Mouse (Mus musculus) activated CD4-positive, CD25-positive, alpha-beta regulatory T cell, adult 9 weeks (primary cell): ENCODE data around the gene Ankrd40. TPM values are rescaled to one million over a fixed set of nuclear protein-coding genes. Genes with fewer than 3 reads are reported as not detected.

Experiments
- polyA plus RNA-seq: library from polyadenylated mRNA; unstranded; fragments of 100-300 nt; shearing (Covaris generic); gene quantifications from one replicate; pipeline ENCODE4 v1.2.1, GENCODE M21; 2017

Ankrd40 gene
- polyA plus RNA-seq: 8.3 TPM

GRCm38 (mm10) chr11:94327693-94328643 lies at the start of gene Ankrd40:
TSS of gene Ankrd40 (plus strand) at chr11:94328001.

DNA sequence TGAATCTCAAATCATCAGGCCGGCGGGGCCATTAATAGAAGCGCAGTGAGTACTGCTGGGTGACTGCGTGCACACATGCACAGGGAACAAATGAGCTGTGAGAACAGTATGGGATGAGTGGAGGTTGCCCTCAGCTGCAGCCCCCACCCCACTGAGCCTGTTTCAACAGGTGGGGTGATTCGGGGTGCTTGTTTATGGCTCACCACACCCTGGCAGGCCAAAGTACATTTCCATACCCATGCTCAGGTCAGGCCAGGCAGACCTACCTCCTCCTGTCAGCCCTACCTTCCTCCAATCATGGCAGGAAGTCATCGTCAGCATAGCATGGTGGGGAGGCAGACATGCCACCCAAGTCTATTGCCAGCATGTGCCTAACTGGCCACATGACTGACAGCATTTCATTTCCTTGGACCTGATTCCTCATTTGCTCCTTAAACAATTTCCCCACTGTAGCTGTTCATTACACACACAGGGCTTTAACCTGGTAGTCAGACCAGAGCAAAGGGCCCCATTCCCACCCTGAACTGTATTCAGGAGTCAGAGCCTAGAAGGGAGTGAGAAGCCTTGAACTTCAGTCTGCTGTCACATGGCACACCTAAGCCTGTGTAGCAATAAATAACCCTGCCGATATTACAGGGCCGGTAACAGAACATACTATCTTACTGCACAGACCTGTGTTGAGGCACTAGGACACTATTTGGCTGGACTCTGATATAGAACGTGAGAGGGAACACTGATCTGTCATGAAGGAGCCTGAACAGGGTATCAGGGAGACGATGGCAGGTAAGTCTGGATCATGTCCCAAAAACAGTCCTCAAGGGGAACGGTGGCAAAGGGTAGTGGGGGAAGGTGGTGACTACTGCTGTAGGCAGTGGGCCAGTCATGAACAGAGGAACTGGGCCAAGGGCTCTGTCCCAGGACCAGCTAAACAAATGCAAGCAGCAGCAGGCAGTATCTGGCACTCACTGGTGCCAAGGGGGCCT lies 46.3 kb upstream of the Ankrd40 start, which contains the start of gene Gm21885:
Gm21885 (plus strand) TSS at position 675 of the 983 bp plus-strand sequence.

DNA sequence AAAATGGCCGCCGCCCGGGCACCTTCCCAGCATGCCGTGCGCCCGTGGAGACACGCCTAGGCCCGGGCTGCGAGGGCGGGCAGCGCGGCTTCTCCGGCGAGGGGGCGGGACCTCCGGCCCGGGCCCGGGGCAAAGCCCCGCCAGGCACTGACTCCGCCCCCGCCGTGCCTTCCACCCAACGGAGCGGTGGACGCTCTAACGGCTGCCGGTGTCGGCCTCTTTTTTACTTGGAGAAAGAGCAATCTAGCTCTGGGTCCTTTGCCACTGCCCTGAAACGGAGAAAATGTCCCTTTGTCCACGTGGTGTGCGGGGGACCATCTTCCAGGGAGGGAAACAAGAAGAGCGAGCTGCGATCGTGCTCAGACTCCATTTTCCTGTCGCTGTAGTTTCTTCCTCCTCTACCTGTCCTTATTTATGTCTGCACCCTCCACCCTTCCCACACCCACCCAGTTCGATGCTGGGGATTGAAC lies 5.8 kb upstream of the Ankrd40 start, which contains the start of gene Luc7l3:
Luc7l3 (minus strand) TSS at position 58 of the 470 bp plus-strand sequence.

Other genes with a start within 250 kb of the Ankrd40 start
- 5.0 TPM for gene Tob1, start 116.5 kb upstream of the Ankrd40 start, polyA plus RNA-seq
- 0.38 TPM for gene Wfikkn2, start 82.0 kb upstream of the Ankrd40 start, polyA plus RNA-seq
- gene Gm21885, start 46.1 kb upstream of the Ankrd40 start, polyA plus RNA-seq: 0.37 TPM
- 112 TPM for gene Luc7l3, start 6.0 kb upstream of the Ankrd40 start, polyA plus RNA-seq
- gene Abcc3, start 65.0 kb downstream of the Ankrd40 start, polyA plus RNA-seq: 5.6 TPM
- gene Cacna1g, start 146.2 kb downstream of the Ankrd40 start, polyA plus RNA-seq: 0.10 TPM
- not detected for gene Spata20, start 158.2 kb downstream of the Ankrd40 start, polyA plus RNA-seq
- gene Epn3, start 172.0 kb downstream of the Ankrd40 start, polyA plus RNA-seq: not detected
- not detected for gene Mycbpap, start 193.7 kb downstream of the Ankrd40 start, polyA plus RNA-seq
- 3.3 TPM for gene Rsad1, start 221.3 kb downstream of the Ankrd40 start, polyA plus RNA-seq
- 0.60 TPM for gene Chad, start 237.0 kb downstream of the Ankrd40 start, polyA plus RNA-seq